Mouse (Mus musculus) CH12.LX (cell line): ENCODE data around the gene Slc26a8. TPM values are rescaled to one million over a fixed set of nuclear protein-coding genes. Genes with fewer than 3 reads are reported as not detected.

Experiments used
- DNase-seq: peaks from one replicate; pipeline ENCODE4 v3.0.0-alpha.2; 2013; ENCODE audit errors: extremely low read depth
- H3K27ac ChIP-seq: 2 replicates; pipeline ENCODE4 v1.5.1; 2012; ENCODE audit warnings: low read depth, mild to moderate bottlenecking, control low read depth, moderate library complexity; ENCODE audit not compliant: insufficient read depth
- H3K27me3 ChIP-seq: replicated peaks from 2 replicates; pipeline ENCODE3; 2012; ENCODE audit warnings: inconsistent platforms
- H3K36me3 ChIP-seq, 2 experiments: replicated peaks in 1 of 2; 2 replicates each; pipeline versions ENCODE3 to v1.6.1; 2012; ENCODE audit warnings: inconsistent platforms in 1 of 2, low read length in 1 of 2, mild to moderate bottlenecking in 1 of 2, mixed read lengths in 1 of 2, moderate library complexity in 1 of 2; ENCODE audit not compliant: control insufficient read depth in 1 of 2, insufficient read depth in 1 of 2
- H3K4me1 ChIP-seq, 2 experiments: 2 replicates each; pipeline ENCODE4 v1.6.1; 2012; ENCODE audit warnings: inconsistent platforms in 1 of 2, moderate library complexity in 1 of 2; ENCODE audit not compliant: insufficient read depth in 2 of 2, control insufficient read depth in 1 of 2
- H3K4me2 ChIP-seq: 2 replicates; pipeline ENCODE4 v1.6.1; 2012; ENCODE audit warnings: low read depth, mild to moderate bottlenecking, control low read depth; ENCODE audit not compliant: poor library complexity, insufficient read depth, severe bottlenecking
- H3K4me3 ChIP-seq, 3 experiments: fragments of 150-350 bp in 1 of 3; sonication (generic) in 1 of 3; replicated peaks in 1 of 3; 2 replicates each; pipeline versions ENCODE3 to v1.5.1; 2011 to 2012; ENCODE audit warnings: low read depth in 2 of 3, low read length in 2 of 3, mild to moderate bottlenecking in 2 of 3, moderate library complexity in 2 of 3, control low read depth in 1 of 3, improper control_type of control experiment in 1 of 3, inconsistent platforms in 1 of 3, mixed read lengths in 1 of 3; ENCODE audit not compliant: poor library complexity in 1 of 3
- H3K79me2 ChIP-seq: replicated peaks from 2 replicates; pipeline ENCODE4 v1.6.1; 2012; ENCODE audit warnings: mild to moderate bottlenecking, moderate library complexity; ENCODE audit not compliant: control insufficient read depth, poor library complexity, insufficient read depth, severe bottlenecking; ENCODE audit errors: extremely low read depth
- H3K9ac ChIP-seq: 2 replicates; pipeline ENCODE4 v1.6.1; 2012; ENCODE audit warnings: low read depth, mild to moderate bottlenecking, control low read depth, moderate library complexity; ENCODE audit not compliant: insufficient read depth
- H3K9me3 ChIP-seq: replicated peaks from 2 replicates; pipeline ENCODE3; 2012; ENCODE audit warnings: low read length, inconsistent platforms, mixed read lengths
- BHLHE40 ChIP-seq: IDR thresholded peaks from 2 replicates; pipeline ENCODE4 v1.6.1; 2011; ENCODE audit warnings: mild to moderate bottlenecking, low read depth, low read length, improper control_type of control experiment
- CHD1 ChIP-seq: IDR thresholded peaks from 2 replicates; pipeline ENCODE4 v1.6.1; 2012; ENCODE audit warnings: low read depth, low read length, improper control_type of control experiment, inconsistent platforms
- CTCF ChIP-seq, 2 experiments: IDR thresholded peaks in 1 of 2; conservative IDR thresholded peaks in 1 of 2; 2 replicates each; pipeline ENCODE4 v1.5.1; 2011 to 2012; ENCODE audit warnings: low read depth in 2 of 2, low read length in 2 of 2, improper control_type of control experiment in 1 of 2, inconsistent platforms in 1 of 2, mild to moderate bottlenecking in 1 of 2, moderate library complexity in 1 of 2
- E2F4 ChIP-seq: IDR thresholded peaks from 2 replicates; pipeline ENCODE4 v1.6.1; 2011; ENCODE audit warnings: low read depth, low read length, improper control_type of control experiment; ENCODE audit not compliant: insufficient replicate concordance
- EP300 ChIP-seq: IDR thresholded peaks from 2 replicates; pipeline ENCODE4 v1.6.1; 2011; ENCODE audit warnings: low read length, improper control_type of control experiment
- ETS1 ChIP-seq: conservative IDR thresholded peaks from 2 replicates; pipeline ENCODE4 v1.6.1; 2012; ENCODE audit warnings: low read depth, mild to moderate bottlenecking, inconsistent platforms, low read length, improper control_type of control experiment, moderate library complexity
- IRF4 ChIP-seq: IDR thresholded peaks from 2 replicates; pipeline ENCODE4 v1.6.1; 2014; ENCODE audit warnings: low read depth, mild to moderate bottlenecking, inconsistent platforms, low read length, improper control_type of control experiment
- JUND ChIP-seq: conservative IDR thresholded peaks from 2 replicates; pipeline ENCODE4 v1.6.1; 2011; ENCODE audit warnings: low read depth, low read length, improper control_type of control experiment
- MAZ ChIP-seq: IDR thresholded peaks from 2 replicates; pipeline ENCODE4 v1.6.1; 2012; ENCODE audit warnings: low read depth, mild to moderate bottlenecking, inconsistent platforms, low read length, improper control_type of control experiment, moderate library complexity
- MEF2A ChIP-seq: IDR thresholded peaks from 2 replicates; pipeline ENCODE4 v1.6.1; 2014; ENCODE audit warnings: low read depth, mild to moderate bottlenecking, inconsistent platforms, low read length, improper control_type of control experiment, borderline replicate concordance
- MXI1 ChIP-seq: IDR thresholded peaks from 2 replicates; pipeline ENCODE4 v1.6.1; 2011; ENCODE audit warnings: mild to moderate bottlenecking, low read depth, low read length, improper control_type of control experiment
- MYC ChIP-seq: IDR thresholded peaks from 2 replicates; pipeline ENCODE4 v1.6.1; 2011; ENCODE audit warnings: low read depth, mild to moderate bottlenecking, improper control_type of control experiment, low read length
- NRF1 ChIP-seq: IDR thresholded peaks from 2 replicates; pipeline ENCODE4 v1.6.1; 2014; ENCODE audit warnings: low read depth, mild to moderate bottlenecking, inconsistent platforms, low read length, improper control_type of control experiment, moderate library complexity
- POLR2A ChIP-seq: IDR thresholded peaks from 2 replicates; pipeline ENCODE4 v1.6.1; 2011; ENCODE audit warnings: low read depth, mild to moderate bottlenecking, improper control_type of control experiment, low read length
- POLR2AphosphoS2 ChIP-seq: IDR thresholded peaks from 2 replicates; pipeline ENCODE4 v1.6.1; 2011; ENCODE audit warnings: low read depth, low read length, improper control_type of control experiment
- SMC3 ChIP-seq: IDR thresholded peaks from 2 replicates; pipeline ENCODE4 v1.6.1; 2011; ENCODE audit warnings: low read depth, low read length, improper control_type of control experiment
- TBP ChIP-seq: conservative IDR thresholded peaks from 2 replicates; pipeline ENCODE4 v1.6.1; 2011; ENCODE audit warnings: low read depth, low read length, improper control_type of control experiment
- UBTF ChIP-seq: IDR thresholded peaks from 2 replicates; pipeline ENCODE4 v1.6.1; 2012; ENCODE audit warnings: low read depth, mild to moderate bottlenecking, inconsistent platforms, low read length, improper control_type of control experiment, moderate library complexity
- USF1 ChIP-seq: IDR thresholded peaks from 2 replicates; pipeline ENCODE4 v1.6.1; 2014; ENCODE audit warnings: low read depth, mild to moderate bottlenecking, inconsistent platforms, low read length, improper control_type of control experiment
- ZC3H11A ChIP-seq: IDR thresholded peaks from 2 replicates; pipeline ENCODE4 v1.6.1; 2012; ENCODE audit warnings: low read depth, mild to moderate bottlenecking, inconsistent platforms, low read length, improper control_type of control experiment
- ZKSCAN1 ChIP-seq: IDR thresholded peaks from 2 replicates; pipeline ENCODE4 v1.6.1; 2012; ENCODE audit warnings: low read depth, inconsistent platforms, low read length, improper control_type of control experiment, borderline replicate concordance
- ZMIZ1 ChIP-seq: IDR thresholded peaks from 2 replicates; pipeline ENCODE4 v1.6.1; 2012; ENCODE audit warnings: low read depth, mild to moderate bottlenecking, inconsistent platforms, low read length, improper control_type of control experiment
- ZNF384 ChIP-seq: IDR thresholded peaks from 2 replicates; pipeline ENCODE4 v1.6.1; 2012; ENCODE audit warnings: low read depth, low read length, improper control_type of control experiment, inconsistent platforms
- dilution Hi-C: fragments of 300-500 bp; cut with MboI; formaldehyde crosslinking; loops from 2 replicates; pipeline ENCODE4 v1.14.3; 2020; ENCODE audit warnings: low sequenced_read_pairs; ENCODE audit not compliant: extremely low pct_unique_long_range_greater_than_20kb, extremely low pct_ligation_motif_present
- in situ Hi-C: fragments of 300-500 bp; cut with MboI; formaldehyde crosslinking; loops from 3 replicates; pipeline ENCODE4 v1.14.3; 2019; ENCODE audit warnings: low sequenced_read_pairs, low pct_ligation_motif_present, low pct_unique_long_range_greater_than_20kb, mixed read lengths
- polyA plus RNA-seq: library from polyadenylated mRNA; unstranded; fragments of >175 nt; gene quantifications from 2 replicates; pipeline ENCODE4 v1.2.1, GENCODE M21; 2012; ENCODE audit warnings: low read depth; ENCODE audit not compliant: insufficient read length
- total RNA-seq, 2 experiments: library from RNA; depleted of rRNA; stranded (reverse); fragments of 300-350 nt in 1 of 2; fragments of >200 nt in 1 of 2; gene quantifications; 2 replicates each; pipeline ENCODE4 v1.2.3; 2012 to 2014

The Slc26a8 gene
- total and polyA plus RNA-seq, 3 experiments, result 0.44 TPM; not detected in 2

- Histone ChIP-seq H3K4me2 (peak overlapping the region; percentile 77), H3K27me3 (no peaks in the 10 kb centered on the region), H3K4me3 (peak overlapping the region in 1 of 3 experiments; percentile 6), H3K79me2 (peaks cover 37% of the 10 kb centered on the region), H3K27ac (peak overlapping the region; percentile 69), H3K36me3 (peaks cover 0 to 44% of the 10 kb centered on the region in 2 experiments), H3K9me3 (no peaks in the 10 kb centered on the region), H3K4me1 (peaks cover 25 to 87% of the 10 kb centered on the region in 2 experiments), H3K9ac (no peak overlapping the region)
- TF ChIP-seq MXI1 (peak; percentile 38; the same call in 1 of the 2 replicates), UBTF (no peak)
- DNase-seq, result no peak
- dilution Hi-C loops (no loop called here), in situ Hi-C loops (loop anchor here (5.0 to 10.0 kb wide), 2 partner anchors 45 to 197 kb away; no protein-coding TSS in a partner anchor)
These were observed 7.5 kb upstream of the Slc26a8 start for GRCm38 (mm10) chr17:28697290-28698195.

- Histone ChIP-seq H3K27me3 (no peaks in the 10 kb centered on the region), H3K27ac (no peak overlapping the region), H3K9ac (no peak overlapping the region), H3K4me3 (no peak overlapping the region), H3K4me2 (no peak overlapping the region), H3K4me1 (peaks cover 25 to 80% of the 10 kb centered on the region in 2 experiments), H3K9me3 (no peaks in the 10 kb centered on the region), H3K79me2 (peaks cover 46% of the 10 kb centered on the region), H3K36me3 (peaks cover 0 to 38% of the 10 kb centered on the region in 2 experiments)
- no peak for DNase-seq
- in situ Hi-C loops (loop anchor here (5.0 to 10.0 kb wide), 2 partner anchors 46 to 198 kb away; no protein-coding TSS in a partner anchor), dilution Hi-C loops (no loop called here)
- TF ChIP-seq USF1, result no peak
- no peak for TF ChIP-seq ETS1
- no peak for TF ChIP-seq POLR2AphosphoS2
- no peak for TF ChIP-seq MXI1
- TF ChIP-seq ZMIZ1, result no peak
- TF ChIP-seq E2F4, result no peak
- TF ChIP-seq CTCF (conservative IDR thresholded peaks at IDR 0.05 in 1 of 2, IDR thresholded peaks at IDR 0.05 in 1 of 2; ENCODE audit: low read depth in 2 of 2, low read length in 2 of 2), result no peak
These were observed 6.6 kb upstream of the Slc26a8 start for GRCm38 (mm10) chr17:28696641-28697040.

- dilution Hi-C loops (no loop called here), in situ Hi-C loops (loop anchor here (5.0 to 10.0 kb wide), 2 partner anchors 47 to 200 kb away; no protein-coding TSS in a partner anchor)
- no peak for DNase-seq
- H3K9me3 ChIP-seq, result no peaks in the 10 kb centered on the region
- peaks cover 0 to 30% of the 10 kb centered on the region in 2 experiments for H3K36me3 ChIP-seq
- no peak overlapping the region for H3K4me2 ChIP-seq
- H3K9ac ChIP-seq, result no peak overlapping the region
- H3K27me3 ChIP-seq, result no peaks in the 10 kb centered on the region
- TF ChIP-seq CHD1 (no peak), MYC (no peak), POLR2A (no peak), SMC3 (no peak), BHLHE40 (no peak), IRF4 (no peak), TBP (no peak), EP300 (no peak), JUND (no peak), E2F4 (no peak), MEF2A (no peak), MAZ (no peak), POLR2AphosphoS2 (no peak), ZNF384 (no peak), UBTF (no peak), ZC3H11A (no peak), NRF1 (no peak), ZKSCAN1 (no peak)
- peaks cover 19 to 68% of the 10 kb centered on the region in 2 experiments for H3K4me1 ChIP-seq
- no peak overlapping the region for H3K27ac ChIP-seq
- H3K79me2 ChIP-seq, result peaks cover 40% of the 10 kb centered on the region
- H3K4me3 ChIP-seq, result no peak overlapping the region
These were observed 4.8 kb upstream of the Slc26a8 start for GRCm38 (mm10) chr17:28694832-28695231.
